Mouse (Mus musculus): Measurements from ENCODE around the gene 9930111J21Rik2. TPM values are rescaled to one million over a fixed set of nuclear protein-coding genes. Genes with fewer than 3 reads are reported as not detected.
A peak's percentile ranks its signal among the peaks of the same experiment; 100 is the strongest.
"Not testable (repeated sequence)": the region's sequence is repeated elsewhere in the genome, so short reads cannot be mapped to it uniquely, and the experiment has no call there.

Gene 9930111J21Rik2
- 4.0 and 4.1 TPM in 2 replicates for polyA plus RNA-seq (2012; rRNA removed)

GRCm38 (mm10) chr11:49051093-49051891 is at the start of gene 9930111J21Rik2:
Gene 9930111J21Rik2 (minus strand): TSS chr11:49051242.
- H3K4me3 ChIP-seq (ENCODE audit: control insufficient read depth, insufficient read depth, low read length); H3K4me1 ChIP-seq (replicated peaks; ENCODE audit: control insufficient read depth, insufficient read depth, low read length): not testable (repeated sequence)
- 20% methylated on average over 1 of the region's 6 CpGs for WGBS

GRCm38 (mm10) chr11:49100409-49100808 is 49.4 kb upstream of the 9930111J21Rik2 start:
- no peak overlapping the region for H3K4me3 ChIP-seq (ENCODE audit: control insufficient read depth, insufficient read depth, low read length)
- H3K27ac ChIP-seq (ENCODE audit: control insufficient read depth, insufficient read depth, low read length): peak overlapping the region; percentile 71; the same call in 1 of the 2 replicates
- DNase-seq: no peak
- WGBS: 77% methylated on average over 3 of the region's 3 CpGs
- TF ChIP-seq POLR2A (IDR thresholded peaks at IDR 0.05; ENCODE audit: control insufficient read depth, extremely low read depth, insufficient read depth, low read length, poor library complexity): no peak
- peaks cover 29% of the 10 kb centered on the region for H3K4me1 ChIP-seq (replicated peaks; ENCODE audit: control insufficient read depth, insufficient read depth, low read length)
- no peaks in the 10 kb centered on the region for H3K27me3 ChIP-seq (ENCODE audit: control insufficient read depth, insufficient read depth, low read length)
- peaks cover 11% of the 10 kb centered on the region for H3K36me3 ChIP-seq (ENCODE audit: control insufficient read depth, insufficient read depth, low read length)

More at GRCm38 (mm10) chr11:49051093-49051891, at the start of gene 9930111J21Rik2:
- not testable (repeated sequence) for H3K36me3 ChIP-seq (ENCODE audit: control insufficient read depth, insufficient read depth, low read length); DNase-seq; H3K27me3 ChIP-seq (ENCODE audit: control insufficient read depth, insufficient read depth, low read length); H3K27ac ChIP-seq (ENCODE audit: control insufficient read depth, insufficient read depth, low read length)

- H3K27ac ChIP-seq (ENCODE audit: control insufficient read depth, insufficient read depth, low read length): peak overlapping the region; percentile 68
These were observed 44.3 kb upstream of the 9930111J21Rik2 start for GRCm38 (mm10) chr11:49095367-49095766.

DNA sequence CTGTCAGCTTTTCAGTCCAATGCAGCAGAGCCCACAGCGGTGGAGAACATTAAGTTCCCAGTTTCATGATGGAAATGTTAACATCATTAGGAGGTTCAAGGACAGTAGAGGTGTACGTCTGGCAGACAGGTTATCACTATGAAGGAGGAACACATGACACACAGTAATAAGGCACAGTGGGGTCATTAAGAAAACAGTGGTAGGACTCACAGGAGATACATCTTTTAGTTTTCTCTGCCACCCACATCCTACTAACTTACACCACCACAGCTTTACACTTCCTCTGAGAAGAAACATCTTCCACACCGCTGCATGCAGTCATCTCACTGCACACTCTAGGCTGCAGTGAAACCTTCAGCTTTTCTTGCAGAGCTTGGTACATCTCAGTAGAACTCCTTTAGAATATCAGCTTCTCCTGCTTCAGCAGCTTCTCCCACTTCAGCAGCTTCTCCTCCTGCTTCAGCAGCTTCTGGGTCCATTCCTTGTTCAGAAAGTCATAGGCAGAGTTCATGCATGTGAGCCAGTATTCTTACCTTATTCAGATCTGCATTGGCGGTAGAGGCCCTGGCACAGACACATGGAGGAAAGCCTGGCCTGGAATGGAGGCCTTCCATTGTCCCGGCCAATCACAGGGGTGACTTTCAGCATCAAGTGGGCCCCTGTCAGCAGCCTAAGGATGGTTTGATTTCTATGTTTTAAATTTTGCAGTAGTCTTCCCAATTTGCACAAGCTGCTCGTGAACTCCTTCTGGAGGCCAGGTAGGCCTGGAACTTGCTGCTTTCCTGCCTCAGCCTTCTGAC is 43.0 kb upstream of the 9930111J21Rik2 start:
- WGBS: 37% methylated on average over 6 of the region's 6 CpGs
- Histone ChIP-seq H3K36me3 (ENCODE audit: control insufficient read depth, insufficient read depth, low read length) (peaks cover 19% of the 10 kb centered on the region), H3K4me3 (ENCODE audit: control insufficient read depth, insufficient read depth, low read length) (no peak overlapping the region; the same call in 1 of the 2 replicates), H3K27me3 (ENCODE audit: control insufficient read depth, insufficient read depth, low read length) (no peaks in the 10 kb centered on the region), H3K27ac (ENCODE audit: control insufficient read depth, insufficient read depth, low read length) (peak overlapping the region; percentile 99), H3K4me1 (replicated peaks; ENCODE audit: control insufficient read depth, insufficient read depth, low read length) (peaks cover 24% of the 10 kb centered on the region)
- peak; percentile 62 for DNase-seq
- no peak for TF ChIP-seq POLR2A (IDR thresholded peaks at IDR 0.05; ENCODE audit: control insufficient read depth, extremely low read depth, insufficient read depth, low read length, poor library complexity)
- no peak for TF ChIP-seq CTCF (IDR thresholded peaks at IDR 0.05; ENCODE audit: borderline replicate concordance, control insufficient read depth, extremely low read depth, insufficient read depth, low read length, poor library complexity)

More at GRCm38 (mm10) chr11:49095367-49095766, 44.3 kb upstream of the 9930111J21Rik2 start:
- Histone ChIP-seq H3K4me1 (replicated peaks; ENCODE audit: control insufficient read depth, insufficient read depth, low read length) (peaks cover 28% of the 10 kb centered on the region), H3K36me3 (ENCODE audit: control insufficient read depth, insufficient read depth, low read length) (peaks cover 19% of the 10 kb centered on the region), H3K4me3 (ENCODE audit: control insufficient read depth, insufficient read depth, low read length) (no peak overlapping the region), H3K27me3 (ENCODE audit: control insufficient read depth, insufficient read depth, low read length) (no peaks in the 10 kb centered on the region)
- no peak for TF ChIP-seq POLR2A (IDR thresholded peaks at IDR 0.05; ENCODE audit: control insufficient read depth, extremely low read depth, insufficient read depth, low read length, poor library complexity)
- no peak for TF ChIP-seq CTCF (IDR thresholded peaks at IDR 0.05; ENCODE audit: borderline replicate concordance, control insufficient read depth, extremely low read depth, insufficient read depth, low read length, poor library complexity)
- DNase-seq: no peak
- WGBS: 98% methylated on average over 4 of the region's 4 CpGs

GRCm38 (mm10) chr11:49092786-49093185 is 41.7 kb upstream of the 9930111J21Rik2 start:
- Histone ChIP-seq H3K4me1 (replicated peaks; ENCODE audit: control insufficient read depth, insufficient read depth, low read length) (peaks cover 26% of the 10 kb centered on the region), H3K27ac (ENCODE audit: control insufficient read depth, insufficient read depth, low read length) (peak overlapping the region; percentile 94), H3K36me3 (ENCODE audit: control insufficient read depth, insufficient read depth, low read length) (peaks cover 19% of the 10 kb centered on the region), H3K27me3 (ENCODE audit: control insufficient read depth, insufficient read depth, low read length) (no peaks in the 10 kb centered on the region), H3K4me3 (ENCODE audit: control insufficient read depth, insufficient read depth, low read length) (no peak overlapping the region)
- TF ChIP-seq POLR2A (IDR thresholded peaks at IDR 0.05; ENCODE audit: control insufficient read depth, extremely low read depth, insufficient read depth, low read length, poor library complexity) (no peak), CTCF (IDR thresholded peaks at IDR 0.05; ENCODE audit: borderline replicate concordance, control insufficient read depth, extremely low read depth, insufficient read depth, low read length, poor library complexity) (no peak)
- WGBS: 46% methylated on average over 2 of the region's 2 CpGs
- DNase-seq: no peak

GRCm38 (mm10) chr11:49092053-49092586 is 41.1 kb upstream of the 9930111J21Rik2 start:
- Histone ChIP-seq H3K27ac (ENCODE audit: control insufficient read depth, insufficient read depth, low read length) (peak overlapping the region; percentile 94), H3K4me3 (ENCODE audit: control insufficient read depth, insufficient read depth, low read length) (no peak overlapping the region), H3K4me1 (replicated peaks; ENCODE audit: control insufficient read depth, insufficient read depth, low read length) (peaks cover 26% of the 10 kb centered on the region), H3K36me3 (ENCODE audit: control insufficient read depth, insufficient read depth, low read length) (peaks cover 19% of the 10 kb centered on the region), H3K27me3 (ENCODE audit: control insufficient read depth, insufficient read depth, low read length) (no peaks in the 10 kb centered on the region)
- no peak for TF ChIP-seq CTCF (IDR thresholded peaks at IDR 0.05; ENCODE audit: borderline replicate concordance, control insufficient read depth, extremely low read depth, insufficient read depth, low read length, poor library complexity)
- no peak for TF ChIP-seq POLR2A (IDR thresholded peaks at IDR 0.05; ENCODE audit: control insufficient read depth, extremely low read depth, insufficient read depth, low read length, poor library complexity)
- 88% methylated on average over 1 of the region's 1 CpGs for WGBS
- no peak for DNase-seq
